Mouse (Mus musculus): Measurements from ENCODE around the gene 6030468B19Rik. TPM values are rescaled to one million over a fixed set of nuclear protein-coding genes. Genes with fewer than 3 reads are reported as not detected.

The 6030468B19Rik gene
- total and polyA plus RNA-seq, 3 experiments, result 0.16 TPM; not detected in 2

GRCm38 (mm10) chr11:117848985-117849671, 51.7 kb downstream of the 6030468B19Rik start, which contains the start of gene Birc5:
TSS of gene Birc5 (plus strand) at chr11:117849251.
- peak; percentile 95 for TF ChIP-seq POLR2A (IDR thresholded peaks at IDR 0.05; ENCODE audit: insufficient read depth, low read depth, low read length)
- TF ChIP-seq EP300 (IDR thresholded peaks at IDR 0.05; ENCODE audit: insufficient read depth, low read depth, low read length), result peak; percentile 90; the same call in 1 of the 2 replicates
- TF ChIP-seq CTCF (IDR thresholded peaks at IDR 0.05), result peak; percentile 32; the same call in 1 of the 2 replicates
- no peaks in the 10 kb centered on the region for H3K36me3 ChIP-seq (ENCODE audit: control insufficient read depth, insufficient read depth, low read length)
- peak within 1 kb of the TSS; percentile 77 for H3K9ac ChIP-seq (ENCODE audit: low read depth, low read length)
- peak; percentile 97 to 99 for DNase-seq
- WGBS, result under 1% methylated on average over 51 of the region's 51 CpGs
- no peaks in the 10 kb centered on the region for H3K27me3 ChIP-seq (ENCODE audit: control insufficient read depth, insufficient read depth, low read length)
- peak within 1 kb of the TSS; percentile 56 for H3K4me3 ChIP-seq
- intact Hi-C loops (cut with DNase I), result no loop called here
- peak within 1 kb of the TSS; percentile 87 for H3K27ac ChIP-seq
- H3K4me1 ChIP-seq (ENCODE audit: control insufficient read depth, insufficient read depth, low read length), result peaks cover 2% of the 10 kb centered on the region
- H3K79me2 ChIP-seq (replicated peaks; ENCODE audit: control insufficient read depth, insufficient read depth, low read length), result no peaks in the 10 kb centered on the region

- Histone ChIP-seq H3K4me1 (ENCODE audit: control insufficient read depth, insufficient read depth, low read length) (peaks cover 2% of the 10 kb centered on the region), H3K27ac (no peak overlapping the region), H3K27me3 (ENCODE audit: control insufficient read depth, insufficient read depth, low read length) (no peaks in the 10 kb centered on the region)
These were observed 55.4 kb downstream of the 6030468B19Rik start for GRCm38 (mm10) chr11:117852875-117853274.

DNA sequence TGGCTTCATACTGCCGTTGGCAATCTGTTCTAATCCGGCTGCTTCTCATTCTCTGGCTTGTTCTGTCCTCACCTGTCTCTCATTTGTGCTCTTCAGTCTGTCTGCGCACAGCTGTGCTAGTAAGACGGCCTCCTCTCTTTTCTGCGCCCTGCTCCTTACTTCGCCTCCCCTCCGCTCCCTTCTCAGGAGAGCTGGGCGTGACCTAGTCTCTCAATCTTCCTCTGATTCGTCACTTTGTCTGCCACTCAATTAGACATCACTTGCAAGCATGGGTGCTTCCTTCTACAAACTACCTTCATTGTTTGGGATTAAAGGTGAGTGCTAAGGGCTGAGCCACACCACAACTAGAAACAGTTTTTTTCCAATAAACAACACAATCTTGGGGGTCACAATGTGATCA, 56.8 kb downstream of the 6030468B19Rik start:
- H3K4me3 ChIP-seq, result no peak overlapping the region
- 93% methylated on average over 9 of the region's 9 CpGs for WGBS
- TF ChIP-seq CTCF (IDR thresholded peaks at IDR 0.05) (no peak), POLR2A (IDR thresholded peaks at IDR 0.05; ENCODE audit: insufficient read depth, low read depth, low read length) (no peak), EP300 (IDR thresholded peaks at IDR 0.05; ENCODE audit: insufficient read depth, low read depth, low read length) (no peak)
- no peaks in the 10 kb centered on the region for H3K36me3 ChIP-seq (ENCODE audit: control insufficient read depth, insufficient read depth, low read length)
- H3K27me3 ChIP-seq (ENCODE audit: control insufficient read depth, insufficient read depth, low read length), result no peaks in the 10 kb centered on the region
- no peak for DNase-seq
- H3K4me1 ChIP-seq (ENCODE audit: control insufficient read depth, insufficient read depth, low read length), result peaks cover 2% of the 10 kb centered on the region
- intact Hi-C loops (cut with DNase I), result no loop called here
- H3K9ac ChIP-seq (ENCODE audit: low read depth, low read length), result no peak overlapping the region
- no peaks in the 10 kb centered on the region for H3K79me2 ChIP-seq (replicated peaks; ENCODE audit: control insufficient read depth, insufficient read depth, low read length)
- H3K27ac ChIP-seq, result no peak overlapping the region

More at GRCm38 (mm10) chr11:117852875-117853274, 55.4 kb downstream of the 6030468B19Rik start:
- Histone ChIP-seq H3K36me3 (ENCODE audit: control insufficient read depth, insufficient read depth, low read length) (no peaks in the 10 kb centered on the region), H3K79me2 (replicated peaks; ENCODE audit: control insufficient read depth, insufficient read depth, low read length) (no peaks in the 10 kb centered on the region), H3K9ac (ENCODE audit: low read depth, low read length) (no peak overlapping the region), H3K4me3 (no peak overlapping the region)
- TF ChIP-seq POLR2A (IDR thresholded peaks at IDR 0.05; ENCODE audit: insufficient read depth, low read depth, low read length) (no peak), EP300 (IDR thresholded peaks at IDR 0.05; ENCODE audit: insufficient read depth, low read depth, low read length) (no peak), CTCF (IDR thresholded peaks at IDR 0.05) (no peak)
- intact Hi-C loops (cut with DNase I), result no loop called here
- 90% methylated on average over 3 of the region's 3 CpGs for WGBS
- DNase-seq, result no peak

DNA sequence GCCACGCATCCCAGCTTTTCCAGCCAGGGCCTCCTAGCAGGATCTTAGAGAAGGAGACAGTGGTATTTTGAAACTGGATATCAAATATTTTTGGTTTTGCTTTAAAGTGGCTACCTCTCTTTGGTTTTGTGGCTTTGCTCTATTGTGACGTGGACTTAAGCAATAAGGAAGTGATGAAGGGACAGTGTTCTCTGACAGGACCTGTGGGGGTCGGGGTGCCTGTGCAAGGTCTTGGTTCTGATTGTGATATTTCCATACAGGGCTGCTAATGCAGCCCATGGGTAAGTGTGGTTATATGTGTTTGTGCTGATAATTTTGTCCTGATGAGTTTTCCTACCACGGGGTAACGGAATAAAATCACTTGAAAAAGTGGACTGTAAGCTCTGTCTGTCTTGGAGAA, 57.9 kb downstream of the 6030468B19Rik start:
- intact Hi-C loops (cut with DNase I), result no loop called here
- no peaks in the 10 kb centered on the region for H3K4me1 ChIP-seq (ENCODE audit: control insufficient read depth, insufficient read depth, low read length)
- no peak for DNase-seq
- H3K4me3 ChIP-seq, result no peak overlapping the region
- 94% methylated on average over 5 of the region's 5 CpGs for WGBS
- H3K79me2 ChIP-seq (replicated peaks; ENCODE audit: control insufficient read depth, insufficient read depth, low read length), result no peaks in the 10 kb centered on the region
- 0 out of 2 replicates have a peak, but pooled peaks cover 3% of the 10 kb centered on the region for H3K27me3 ChIP-seq (ENCODE audit: control insufficient read depth, insufficient read depth, low read length)
- no peaks in the 10 kb centered on the region for H3K36me3 ChIP-seq (ENCODE audit: control insufficient read depth, insufficient read depth, low read length)
- TF ChIP-seq EP300 (IDR thresholded peaks at IDR 0.05; ENCODE audit: insufficient read depth, low read depth, low read length), result no peak
- TF ChIP-seq POLR2A (IDR thresholded peaks at IDR 0.05; ENCODE audit: insufficient read depth, low read depth, low read length), result no peak
- TF ChIP-seq CTCF (IDR thresholded peaks at IDR 0.05), result no peak
- no peak overlapping the region for H3K9ac ChIP-seq (ENCODE audit: low read depth, low read length)
- no peak overlapping the region for H3K27ac ChIP-seq

GRCm38 (mm10) chr11:117855975-117856374, 58.5 kb downstream of the 6030468B19Rik start:
- no peaks in the 10 kb centered on the region for H3K79me2 ChIP-seq (replicated peaks; ENCODE audit: control insufficient read depth, insufficient read depth, low read length)
- H3K27ac ChIP-seq, result no peak overlapping the region
- 77% methylated on average over 1 of the region's 1 CpGs for WGBS
- H3K4me1 ChIP-seq (ENCODE audit: control insufficient read depth, insufficient read depth, low read length), result no peaks in the 10 kb centered on the region
- TF ChIP-seq POLR2A (IDR thresholded peaks at IDR 0.05; ENCODE audit: insufficient read depth, low read depth, low read length), result no peak
- no peak for TF ChIP-seq CTCF (IDR thresholded peaks at IDR 0.05)
- TF ChIP-seq EP300 (IDR thresholded peaks at IDR 0.05; ENCODE audit: insufficient read depth, low read depth, low read length), result no peak
- no peak overlapping the region for H3K4me3 ChIP-seq
- H3K9ac ChIP-seq (ENCODE audit: low read depth, low read length), result no peak overlapping the region
- DNase-seq, result no peak
- intact Hi-C loops (cut with DNase I), result no loop called here
- peaks cover 6% of the 10 kb centered on the region; the same call in 1 of the 2 replicates for H3K27me3 ChIP-seq (ENCODE audit: control insufficient read depth, insufficient read depth, low read length)
- H3K36me3 ChIP-seq (ENCODE audit: control insufficient read depth, insufficient read depth, low read length), result no peaks in the 10 kb centered on the region

Other genes with a start within 250 kb of the 6030468B19Rik start
- gene Tnrc6c, start 143.4 kb upstream of the 6030468B19Rik start, total RNA-seq (2021), result 10 to 100 TPM; 28.5 to 30.3 TPM
- 17.7 and 27.3 TPM in 2 replicates for gene Tnrc6c, start 143.4 kb upstream of the 6030468B19Rik start, polyA plus RNA-seq (2012; rRNA removed)
- gene Tmc8, start 15.6 kb upstream of the 6030468B19Rik start, total RNA-seq (2021), result 1 to 10 TPM; 3.3 to 3.7 TPM
- gene Tmc8, start 15.6 kb upstream of the 6030468B19Rik start, polyA plus RNA-seq (2012; rRNA removed), result 6.1 and 9.5 TPM in 2 replicates
- 10 to 100 TPM; 12.6 to 15.7 TPM for gene Tmc6, start 15.5 kb upstream of the 6030468B19Rik start, total RNA-seq (2021)
- 18.1 and 23.3 TPM in 2 replicates for gene Tmc6, start 15.5 kb upstream of the 6030468B19Rik start, polyA plus RNA-seq (2012; rRNA removed)
- gene Gm20708, start 12.0 kb downstream of the 6030468B19Rik start, total RNA-seq (2021), result under 1 TPM; 0.44 to 0.48 TPM
- 0.57 and 0.79 TPM in 2 replicates for gene Gm20708, start 12.0 kb downstream of the 6030468B19Rik start, polyA plus RNA-seq (2012; rRNA removed)
- gene Syngr2, start 12.0 kb downstream of the 6030468B19Rik start, total RNA-seq (2021), result 100 to 1,000 TPM; 109 to 129 TPM
- 217 and 273 TPM in 2 replicates for gene Syngr2, start 12.0 kb downstream of the 6030468B19Rik start, polyA plus RNA-seq (2012; rRNA removed)
- gene Afmid, start 28.3 kb downstream of the 6030468B19Rik start, total RNA-seq (2021), result 1 to 10 TPM; 2.5 to 3.2 TPM
- 11.8 and 14.3 TPM in 2 replicates for gene Afmid, start 28.3 kb downstream of the 6030468B19Rik start, polyA plus RNA-seq (2012; rRNA removed)
- gene Tk1, start 28.4 kb downstream of the 6030468B19Rik start, total RNA-seq (2021), result 1 to 10 TPM; 1.9 to 2.0 TPM
- gene Tk1, start 28.4 kb downstream of the 6030468B19Rik start, polyA plus RNA-seq (2012; rRNA removed), result 3.0 and 3.7 TPM in 2 replicates
- under 1 TPM; 0.18 to 0.80 TPM for gene Birc5, start 51.6 kb downstream of the 6030468B19Rik start, total RNA-seq (2021)
- gene Birc5, start 51.6 kb downstream of the 6030468B19Rik start, polyA plus RNA-seq (2012; rRNA removed), result 0.35 and 0.79 TPM in 2 replicates
- gene Tmem235, start 63.1 kb downstream of the 6030468B19Rik start, total RNA-seq (2021), result not detected
- not detected in 2 replicates for gene Tmem235, start 63.1 kb downstream of the 6030468B19Rik start, polyA plus RNA-seq (2012; rRNA removed)
- gene Tha1, start 75.8 kb downstream of the 6030468B19Rik start, total RNA-seq (2021), result 1 to 10 TPM; 9.2 to 9.3 TPM
- 11.2 and 14.6 TPM in 2 replicates for gene Tha1, start 75.8 kb downstream of the 6030468B19Rik start, polyA plus RNA-seq (2012; rRNA removed)
- gene Socs3, start 172.4 kb downstream of the 6030468B19Rik start, total RNA-seq (2021), result 1 to 10 TPM; 2.8 to 4.5 TPM
- 3.7 and 4.4 TPM in 2 replicates for gene Socs3, start 172.4 kb downstream of the 6030468B19Rik start, polyA plus RNA-seq (2012; rRNA removed)
- 10 to 100 TPM; 17.9 to 18.1 TPM for gene Pgs1, start 188.6 kb downstream of the 6030468B19Rik start, total RNA-seq (2021)
- 21.8 and 26.5 TPM in 2 replicates for gene Pgs1, start 188.6 kb downstream of the 6030468B19Rik start, polyA plus RNA-seq (2012; rRNA removed)

Data from heart, adult 2 months (tissue).